Mouse (Mus musculus) liver, embryonic 16.5 days (tissue): ENCODE data around the gene Kars. TPM values are rescaled to one million over a fixed set of nuclear protein-coding genes. Genes with fewer than 3 reads are reported as not detected.

Source experiments
- ATAC-seq: fragments of 200-750 bp; cut with Nextera tagmentation; 2 replicates; pipeline ENCODE4 v1.8.0; 2017; ENCODE audit warnings: low read depth, mild to moderate bottlenecking, moderate number of reproducible peaks, moderate library complexity
- H3K27ac ChIP-seq: fragments of 300-500 bp; sonication (generic); 2 replicates; pipeline ENCODE4 v1.5.1; 2014; ENCODE audit warnings: mild to moderate bottlenecking, low read length
- H3K27me3 ChIP-seq: fragments of 300-500 bp; sonication (generic); 2 replicates; pipeline ENCODE4 v1.6.1; 2014; ENCODE audit warnings: low read depth, low read length, mixed read lengths; ENCODE audit not compliant: control insufficient read depth, insufficient read depth
- H3K36me3 ChIP-seq: fragments of 300-500 bp; sonication (generic); 2 replicates; pipeline ENCODE4 v1.6.1; 2014; ENCODE audit warnings: mild to moderate bottlenecking; ENCODE audit not compliant: control insufficient read depth, insufficient read depth
- H3K4me1 ChIP-seq: fragments of 300-500 bp; sonication (generic); 2 replicates; pipeline ENCODE4 v1.6.1; 2014; ENCODE audit warnings: low read depth, low read length, mixed read lengths; ENCODE audit not compliant: control insufficient read depth
- H3K4me2 ChIP-seq: fragments of 300-500 bp; sonication (generic); 2 replicates; pipeline ENCODE4 v1.6.1; 2014; ENCODE audit warnings: low read depth, low read length, mixed read lengths
- H3K4me3 ChIP-seq: fragments of 300-500 bp; sonication (generic); 2 replicates; pipeline ENCODE4 v1.5.1; 2014; ENCODE audit warnings: low read depth, mild to moderate bottlenecking, low read length
- H3K9ac ChIP-seq: fragments of 300-500 bp; sonication (generic); 2 replicates; pipeline ENCODE4 v1.6.1; 2014; ENCODE audit warnings: low read depth, low read length
- H3K9me3 ChIP-seq: fragments of 300-500 bp; sonication (generic); replicated peaks from 2 replicates; pipeline ENCODE4 v1.6.1; 2016; ENCODE audit warnings: low read length; ENCODE audit not compliant: control insufficient read depth
- WGBS: fragments of 180-500 bp; shearing (Covaris S2); extraction: QIAGEN DNeasy Blood & Tissue Kit; methylation state at CpG from one replicate; pipeline ENCODE4 v1.1.7; 2014; ENCODE audit not compliant: insufficient replicate concordance; 5-methylcytosine and 5-hydroxymethylcytosine counted together
- polyA plus RNA-seq: library from polyadenylated mRNA; unstranded; fragments of >200 nt; fragmentation: Nextera tagmentation; extraction: Ambion mirVana; gene quantifications from 2 replicates; pipeline ENCODE4 v1.2.1, GENCODE M21; 2015

Gene Kars
- polyA plus RNA-seq, 1 experiment from 2014 or later, result 69.5 TPM

GRCm38 (mm10) chr8:111947144-111947543 lies 64.0 kb downstream of the Kars start:
- 72% methylated on average over 2 of the region's 2 CpGs for WGBS
- H3K36me3 ChIP-seq, result peaks cover 30% of the 10 kb centered on the region
- no peak for ATAC-seq

GRCm38 (mm10) chr8:111943544-111943943 lies 67.6 kb downstream of the Kars start:
- Histone ChIP-seq H3K9ac (no peak overlapping the region), H3K4me2 (no peak overlapping the region), H3K27me3 (no peaks in the 10 kb centered on the region), H3K9me3 (no peaks in the 10 kb centered on the region), H3K4me1 (peaks cover 16% of the 10 kb centered on the region), H3K27ac (no peak overlapping the region), H3K4me3 (no peak overlapping the region), H3K36me3 (peaks cover 28% of the 10 kb centered on the region)
- WGBS, result 84% methylated on average over 2 of the region's 2 CpGs
- no peak for ATAC-seq

More at GRCm38 (mm10) chr8:111947144-111947543, 64.0 kb downstream of the Kars start:
- H3K4me1 ChIP-seq, result no peaks in the 10 kb centered on the region
- no peak overlapping the region for H3K9ac ChIP-seq
- no peaks in the 10 kb centered on the region for H3K27me3 ChIP-seq
- H3K4me2 ChIP-seq, result no peak overlapping the region
- no peak overlapping the region for H3K27ac ChIP-seq
- H3K9me3 ChIP-seq, result no peaks in the 10 kb centered on the region
- no peak overlapping the region for H3K4me3 ChIP-seq

Other genes starting within 250 kb of the Kars start
- 63.2 and 67.8 TPM in 2 replicates for gene Cfdp1, start 157.0 kb downstream of the Kars start, polyA plus RNA-seq
- 4.2 and 4.4 TPM in 2 replicates for gene Tmem170, start 134.6 kb downstream of the Kars start, polyA plus RNA-seq
- 0.04 TPM in 1 of 2 replicates, not detected in the other for gene Chst5, start 100.9 kb downstream of the Kars start, polyA plus RNA-seq
- 1.6 and 1.8 TPM in 2 replicates for gene Tmem231, start 77.4 kb downstream of the Kars start, polyA plus RNA-seq
- 195 and 201 TPM in 2 replicates for gene Gabarapl2, start 70.6 kb downstream of the Kars start, polyA plus RNA-seq
- 3.0 and 3.3 TPM in 2 replicates for gene Adat1, start 19.0 kb downstream of the Kars start, polyA plus RNA-seq
- gene Terf2ip, start 75 bp upstream of the Kars start, polyA plus RNA-seq, result 5.1 and 5.9 TPM in 2 replicates
- gene Gm6793, start 3.7 kb upstream of the Kars start, polyA plus RNA-seq, result 0.09 TPM in 1 of 2 replicates, not detected in the other